Mouse (Mus musculus) G1E (cell line): Measurements from ENCODE around the gene Cuedc1. TPM values are rescaled to one million over a fixed set of nuclear protein-coding genes. Genes with fewer than 3 reads are reported as not detected.

Experiments used
- ATAC-seq: 2 replicates; pipeline ENCODE4 v1.8.0; 2016; ENCODE audit warnings: mild to moderate bottlenecking; ENCODE audit not compliant: insufficient number of reproducible peaks, poor library complexity, low FRiP score, severe bottlenecking; ENCODE audit errors: extremely low read depth
- DNase-seq: peaks from one replicate; pipeline ENCODE4 v3.0.0; 2012; ENCODE audit warnings: low spot score
- H3K27me3 ChIP-seq: 2 replicates; pipeline ENCODE4 v1.6.1; 2012; ENCODE audit warnings: mild to moderate bottlenecking, low read length, inconsistent platforms; ENCODE audit not compliant: insufficient read depth
- H3K36me3 ChIP-seq: replicated peaks from 2 replicates; pipeline ENCODE3; 2012; ENCODE audit warnings: mild to moderate bottlenecking, inconsistent platforms
- H3K4me1 ChIP-seq: 2 replicates; pipeline ENCODE4 v1.6.1; 2012; ENCODE audit warnings: low read depth, low read length, inconsistent platforms, mixed read lengths; ENCODE audit not compliant: insufficient read depth
- H3K4me3 ChIP-seq: 2 replicates; pipeline ENCODE4 v1.5.1; 2012; ENCODE audit warnings: low read depth, mild to moderate bottlenecking, inconsistent platforms, low read length, moderate library complexity, mixed read lengths
- H3K9me3 ChIP-seq: replicated peaks from 2 replicates; pipeline ENCODE4 v1.6.1; 2012; ENCODE audit warnings: inconsistent platforms
- CTCF ChIP-seq: IDR thresholded peaks from 2 replicates; pipeline ENCODE4 v1.5.1; 2012; ENCODE audit warnings: low read depth, low read length, inconsistent platforms, mixed read lengths
- GATA1 ChIP-seq: IDR thresholded peaks from 2 replicates; pipeline ENCODE4 v1.6.1; 2012; ENCODE audit warnings: borderline replicate concordance, low read length, inconsistent platforms, mixed read lengths
- GATA2 ChIP-seq: IDR thresholded peaks from 2 replicates; pipeline ENCODE4 v1.6.1; 2012; ENCODE audit warnings: low read depth, low read length, inconsistent platforms, borderline replicate concordance
- POLR2AphosphoS5 ChIP-seq: IDR thresholded peaks from 2 replicates; pipeline ENCODE4 v1.6.1; 2012; ENCODE audit warnings: low read depth, low read length, inconsistent platforms; ENCODE audit not compliant: insufficient replicate concordance
- TAL1 ChIP-seq: conservative IDR thresholded peaks from 2 replicates; pipeline ENCODE4 v1.6.1; 2012; ENCODE audit warnings: low read depth, low read length, inconsistent platforms, mixed read lengths
- polyA plus RNA-seq: library from polyadenylated mRNA; stranded (reverse); fragments of >175 nt; gene quantifications from 2 replicates; pipeline ENCODE4 v1.2.3, GENCODE M21; 2012
- total RNA-seq, 2 experiments: library from RNA; stranded (forward) in 1 of 2; stranded (reverse) in 1 of 2; fragments of 200-1000 nt in 1 of 2; fragments of >200 nt in 1 of 2; fragmentation: Nextera tagmentation in 1 of 2; gene quantifications; 2 replicates each; pipeline ENCODE4 v1.2.3; 2014 to 2017

Cuedc1 gene
- total RNA-seq (2014; fragmentation: Nextera tagmentation) = 29.2 and 36.4 TPM in 2 replicates
- total RNA-seq (2017) = 16.7 and 18.9 TPM in 2 replicates
- polyA plus RNA-seq = 29.6 and 31.7 TPM in 2 replicates

- peaks cover 89% of the 10 kb centered on the region for H3K27me3 ChIP-seq
Measured at GRCm38 (mm10) chr11:88098021-88098729, at the start of gene Cuedc1. Gene Cuedc1, plus strand, starts transcription at chr11:88098058.

GRCm38 (mm10) chr11:88048961-88049670, 48.7 kb upstream of the Cuedc1 start:
- Histone ChIP-seq H3K9me3 (no peaks in the 10 kb centered on the region), H3K4me3 (peak overlapping the region; percentile 93), H3K36me3 (peaks cover 40% of the 10 kb centered on the region), H3K4me1 (peaks cover 32% of the 10 kb centered on the region), H3K27me3 (no peaks in the 10 kb centered on the region)
- no peak for TF ChIP-seq GATA1
- no peak for TF ChIP-seq CTCF
- TF ChIP-seq TAL1 = no peak
- no peak for TF ChIP-seq GATA2
- ATAC-seq (no peak), DNase-seq (no peak)

More at GRCm38 (mm10) chr11:88098021-88098729, at the start of gene Cuedc1:
- Histone ChIP-seq H3K9me3 (no peaks in the 10 kb centered on the region), H3K36me3 (peaks cover 4% of the 10 kb centered on the region), H3K4me1 (peaks cover 43% of the 10 kb centered on the region), H3K4me3 (peak within 1 kb of the TSS; percentile 72)
- no peak for TF ChIP-seq GATA1
- peak; percentile 47 for TF ChIP-seq TAL1
- peak; percentile 32 for DNase-seq
- peak; percentile 38 for ATAC-seq

GRCm38 (mm10) chr11:88049732-88050131, 48.1 kb upstream of the Cuedc1 start:
- H3K4me3 ChIP-seq = peak overlapping the region; percentile 93
- TF ChIP-seq GATA2 (no peak), TAL1 (no peak), CTCF (no peak), GATA1 (no peak), POLR2AphosphoS5 (no peak)
- peaks cover 35% of the 10 kb centered on the region for H3K4me1 ChIP-seq
- peaks cover 44% of the 10 kb centered on the region for H3K36me3 ChIP-seq
- DNase-seq (no peak), ATAC-seq (no peak)
- no peaks in the 10 kb centered on the region for H3K9me3 ChIP-seq
- no peaks in the 10 kb centered on the region for H3K27me3 ChIP-seq

- Histone ChIP-seq H3K4me1 (peaks cover 25% of the 10 kb centered on the region), H3K9me3 (no peaks in the 10 kb centered on the region), H3K36me3 (peaks cover 60% of the 10 kb centered on the region), H3K4me3 (no peak overlapping the region), H3K27me3 (no peaks in the 10 kb centered on the region)
- ATAC-seq (no peak), DNase-seq (no peak)
- TF ChIP-seq CTCF = no peak
- TF ChIP-seq GATA2 = no peak
- TF ChIP-seq TAL1 = no peak
- no peak for TF ChIP-seq POLR2AphosphoS5
- no peak for TF ChIP-seq GATA1
Measured at GRCm38 (mm10) chr11:88052638-88053037, 45.2 kb upstream of the Cuedc1 start.

- peaks cover 56% of the 10 kb centered on the region for H3K36me3 ChIP-seq
- H3K4me1 ChIP-seq = peaks cover 25% of the 10 kb centered on the region
- H3K27me3 ChIP-seq = no peaks in the 10 kb centered on the region
- TF ChIP-seq TAL1 (no peak), GATA1 (no peak), POLR2AphosphoS5 (no peak), CTCF (no peak), GATA2 (no peak)
- DNase-seq = no peak
- H3K9me3 ChIP-seq = no peaks in the 10 kb centered on the region
- ATAC-seq = no peak
- H3K4me3 ChIP-seq = no peak overlapping the region
Measured at GRCm38 (mm10) chr11:88053821-88054220, 44.0 kb upstream of the Cuedc1 start.

- ATAC-seq (no peak), DNase-seq (peak; percentile 20)
- Histone ChIP-seq H3K4me1 (peaks cover 25% of the 10 kb centered on the region), H3K4me3 (no peak overlapping the region), H3K9me3 (no peaks in the 10 kb centered on the region), H3K36me3 (peaks cover 48% of the 10 kb centered on the region), H3K27me3 (no peaks in the 10 kb centered on the region)
- TF ChIP-seq CTCF (peak; percentile 38; the same call in 1 of the 2 replicates), POLR2AphosphoS5 (no peak)
Measured at GRCm38 (mm10) chr11:88054589-88054988, 43.3 kb upstream of the Cuedc1 start.
